Mouse (Mus musculus) MEL (cell line): ENCODE measurements around the gene Sntg2. TPM values are rescaled to one million over a fixed set of nuclear protein-coding genes. Genes with fewer than 3 reads are reported as not detected.

ENCODE experiments used
- DNase-seq: peaks from one replicate; pipeline ENCODE4 v3.0.0; 2011; ENCODE audit warnings: low read depth, low spot score
- H3K27ac ChIP-seq: 2 replicates; pipeline ENCODE4 v1.5.1; 2012; ENCODE audit warnings: low read depth, mild to moderate bottlenecking, control low read depth, low read length, moderate library complexity; ENCODE audit not compliant: control insufficient read depth
- H3K27me3 ChIP-seq, 2 experiments: fragments of 150-350 bp in 1 of 2; sonication (generic) in 1 of 2; 2 replicates each; pipeline ENCODE4 v1.6.1; 2012; ENCODE audit warnings: low read length in 2 of 2, mild to moderate bottlenecking in 2 of 2, improper control_type of control experiment in 1 of 2, moderate library complexity in 1 of 2; ENCODE audit not compliant: insufficient read depth in 2 of 2, control insufficient read depth in 1 of 2
- H3K36me3 ChIP-seq, 2 experiments: 2 replicates each; pipeline ENCODE4 v1.6.1; 2012 to 2014; ENCODE audit warnings: low read length in 2 of 2, improper control_type of control experiment in 1 of 2, inconsistent platforms in 1 of 2, mild to moderate bottlenecking in 1 of 2; ENCODE audit not compliant: insufficient read depth in 2 of 2, control insufficient read depth in 1 of 2
- H3K4me1 ChIP-seq, 2 experiments: fragments of 150-350 bp in 1 of 2; sonication (generic) in 1 of 2; 2 replicates each; pipeline ENCODE4 v1.6.1; 2012; ENCODE audit warnings: low read length in 2 of 2, improper control_type of control experiment in 1 of 2, mild to moderate bottlenecking in 1 of 2; ENCODE audit not compliant: insufficient read depth in 2 of 2, control insufficient read depth in 1 of 2
- H3K4me3 ChIP-seq, 2 experiments: fragments of 150-350 bp in 1 of 2; sonication (generic) in 1 of 2; 2 replicates each; pipeline ENCODE4 v1.5.1; 2012; ENCODE audit warnings: low read depth in 2 of 2, low read length in 2 of 2, mild to moderate bottlenecking in 2 of 2, moderate library complexity in 2 of 2, control low read depth in 1 of 2, improper control_type of control experiment in 1 of 2; ENCODE audit not compliant: control insufficient read depth in 1 of 2, insufficient read depth in 1 of 2
- H3K79me2 ChIP-seq: 2 replicates; pipeline ENCODE4 v1.6.1; 2012; ENCODE audit warnings: mild to moderate bottlenecking, low read length, moderate library complexity; ENCODE audit not compliant: control insufficient read depth, poor library complexity, insufficient read depth
- H3K9ac ChIP-seq: 2 replicates; pipeline ENCODE4 v1.6.1; 2012; ENCODE audit warnings: low read depth, mild to moderate bottlenecking, control low read depth, low read length, moderate library complexity; ENCODE audit not compliant: control insufficient read depth, poor library complexity, severe bottlenecking
- H3K9me3 ChIP-seq: fragments of 150-350 bp; sonication (generic); replicated peaks from 2 replicates; pipeline ENCODE4 v1.6.1; 2012; ENCODE audit warnings: mild to moderate bottlenecking, low read length, improper control_type of control experiment, moderate library complexity; ENCODE audit not compliant: insufficient read depth
- BHLHE40 ChIP-seq: IDR thresholded peaks from 2 replicates; pipeline ENCODE4 v1.6.1; 2012; ENCODE audit warnings: low read depth, mild to moderate bottlenecking, inconsistent platforms, low read length, improper control_type of control experiment, borderline replicate concordance
- CHD1 ChIP-seq: IDR thresholded peaks from 2 replicates; pipeline ENCODE4 v1.6.1; 2012; ENCODE audit warnings: low read depth, mild to moderate bottlenecking, inconsistent platforms, low read length, improper control_type of control experiment
- CHD2 ChIP-seq: IDR thresholded peaks from 2 replicates; pipeline ENCODE4 v1.6.1; 2011; ENCODE audit warnings: low read length, improper control_type of control experiment
- ETS1 ChIP-seq: IDR thresholded peaks from 2 replicates; pipeline ENCODE4 v1.6.1; 2012; ENCODE audit warnings: low read depth, mild to moderate bottlenecking, inconsistent platforms, low read length, improper control_type of control experiment, moderate library complexity
- HCFC1 ChIP-seq: IDR thresholded peaks from 2 replicates; pipeline ENCODE4 v1.6.1; 2012; ENCODE audit warnings: low read depth, mild to moderate bottlenecking, inconsistent platforms, low read length, improper control_type of control experiment, moderate library complexity
- JUND ChIP-seq: IDR thresholded peaks from 2 replicates; pipeline ENCODE4 v1.6.1; 2011; ENCODE audit warnings: low read depth, mild to moderate bottlenecking, improper control_type of control experiment, low read length
- MAFK ChIP-seq: IDR thresholded peaks from 2 replicates; pipeline ENCODE4 v1.6.1; 2011; ENCODE audit warnings: low read depth, mild to moderate bottlenecking, low read length, improper control_type of control experiment, borderline replicate concordance
- MAZ ChIP-seq: IDR thresholded peaks from 2 replicates; pipeline ENCODE4 v1.6.1; 2012; ENCODE audit warnings: low read depth, mild to moderate bottlenecking, inconsistent platforms, low read length, improper control_type of control experiment
- MXI1 ChIP-seq: IDR thresholded peaks from 2 replicates; pipeline ENCODE4 v1.6.1; 2011; ENCODE audit warnings: mild to moderate bottlenecking, low read depth, low read length, improper control_type of control experiment
- MYB ChIP-seq: IDR thresholded peaks from 2 replicates; pipeline ENCODE4 v1.6.1; 2011; ENCODE audit warnings: mild to moderate bottlenecking, low read depth, low read length, improper control_type of control experiment
- NELFE ChIP-seq: IDR thresholded peaks from 2 replicates; pipeline ENCODE4 v1.6.1; 2011; ENCODE audit warnings: low read depth, low read length, improper control_type of control experiment
- POLR2A ChIP-seq, 2 experiments: IDR thresholded peaks; 2 replicates each; pipeline ENCODE4 v1.6.1; 2011 to 2012; ENCODE audit warnings: low read length in 2 of 2, mild to moderate bottlenecking in 2 of 2, control low read depth in 1 of 2, improper control_type of control experiment in 1 of 2, low read depth in 1 of 2, moderate library complexity in 1 of 2; ENCODE audit not compliant: control insufficient read depth in 1 of 2, insufficient read depth in 1 of 2, poor library complexity in 1 of 2
- POLR2AphosphoS2 ChIP-seq: IDR thresholded peaks from 2 replicates; pipeline ENCODE4 v1.6.1; 2011; ENCODE audit warnings: low read length, improper control_type of control experiment
- SIN3A ChIP-seq: IDR thresholded peaks from 2 replicates; pipeline ENCODE4 v1.6.1; 2012; ENCODE audit warnings: low read length, improper control_type of control experiment, inconsistent platforms
- TBP ChIP-seq: IDR thresholded peaks from 2 replicates; pipeline ENCODE4 v1.8.0; 2011; ENCODE audit warnings: low read depth, low read length, improper control_type of control experiment
- USF1 ChIP-seq: IDR thresholded peaks from 2 replicates; pipeline ENCODE4 v1.6.1; 2014; ENCODE audit warnings: low read depth, mild to moderate bottlenecking, inconsistent platforms, low read length, improper control_type of control experiment, moderate library complexity
- ZC3H11A ChIP-seq: IDR thresholded peaks from 2 replicates; pipeline ENCODE4 v1.6.1; 2012; ENCODE audit warnings: low read depth, mild to moderate bottlenecking, inconsistent platforms, low read length, improper control_type of control experiment
- polyA plus RNA-seq, 2 experiments: library from polyadenylated mRNA; stranded (reverse) in 1 of 2; unstranded in 1 of 2; fragments of >175 nt in 1 of 2; fragments of >200 nt in 1 of 2; gene quantifications; 2 replicates each; pipeline versions ENCODE4 v1.2.1 to v1.2.4; 2012; ENCODE audit warnings: low replicate concordance in 2 of 2, low read depth in 1 of 2; ENCODE audit not compliant: insufficient read length in 2 of 2, insufficient read depth in 1 of 2, missing spikeins in 1 of 2
- total RNA-seq: library from RNA; depleted of rRNA; stranded (reverse); fragments of 300-350 nt; gene quantifications from 2 replicates; pipeline ENCODE4 v1.2.3, GENCODE M21; 2012

Gene Sntg2
- total and polyA plus RNA-seq, 3 experiments: not detected

- no peaks in the 10 kb centered on the region for H3K79me2 ChIP-seq
- no peak overlapping the region for H3K27ac ChIP-seq
- no peaks in the 10 kb centered on the region for H3K4me1 ChIP-seq
- H3K9me3 ChIP-seq: no peaks in the 10 kb centered on the region
- H3K36me3 ChIP-seq: no peaks in the 10 kb centered on the region
- H3K9ac ChIP-seq: no peak overlapping the region
- H3K27me3 ChIP-seq: no peaks in the 10 kb centered on the region
- no peak for DNase-seq
- TF ChIP-seq MYB: no peak
- no peak for TF ChIP-seq CHD2
- TF ChIP-seq TBP: no peak
- no peak for TF ChIP-seq BHLHE40
- H3K4me3 ChIP-seq: no peak overlapping the region
These were observed 195.2 kb downstream of the Sntg2 start for GRCm38 (mm10) chr12:30177966-30178365.

- no peaks in the 10 kb centered on the region for H3K4me1 ChIP-seq
- H3K4me3 ChIP-seq: no peak overlapping the region
- TF ChIP-seq JUND: no peak
- H3K36me3 ChIP-seq: no peaks in the 10 kb centered on the region
- H3K9ac ChIP-seq: no peak overlapping the region
- no peak for DNase-seq
- no peaks in the 10 kb centered on the region for H3K27me3 ChIP-seq
- H3K9me3 ChIP-seq: no peaks in the 10 kb centered on the region
- no peak overlapping the region for H3K27ac ChIP-seq
- H3K79me2 ChIP-seq: no peaks in the 10 kb centered on the region
These were observed 195.6 kb downstream of the Sntg2 start for GRCm38 (mm10) chr12:30177529-30177928.

DNA sequence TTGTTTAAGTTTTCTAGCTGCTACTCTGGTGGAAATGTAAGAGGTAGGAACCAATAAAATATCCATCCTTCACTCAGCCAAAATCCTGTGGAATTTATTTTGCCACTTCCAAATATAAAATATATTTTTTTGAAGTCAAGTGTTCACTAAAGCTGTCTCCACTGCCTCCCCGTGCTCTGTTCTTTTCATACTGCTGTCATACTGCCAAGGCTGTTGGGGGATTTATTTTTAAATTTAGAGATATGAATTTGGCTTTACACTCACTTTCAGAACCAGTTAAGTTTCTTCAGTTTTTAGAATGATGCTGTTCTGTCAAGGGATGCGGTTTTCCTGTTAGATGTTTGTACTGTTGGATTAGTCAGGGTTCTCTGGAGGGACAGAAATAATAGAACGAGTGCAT lies 204.7 kb downstream of the Sntg2 start:
- H3K27me3 ChIP-seq: no peaks in the 10 kb centered on the region
- no peak for DNase-seq
- no peak overlapping the region for H3K9ac ChIP-seq
- no peaks in the 10 kb centered on the region for H3K36me3 ChIP-seq
- no peak overlapping the region for H3K27ac ChIP-seq
- H3K4me3 ChIP-seq: no peak overlapping the region
- TF ChIP-seq POLR2A (IDR thresholded peaks at IDR 0.05; ENCODE audit: control insufficient read depth in 1 of 2, insufficient read depth in 1 of 2, low read depth in 1 of 2, low read length in 2 of 2, poor library complexity in 1 of 2): no peak
- no peak for TF ChIP-seq JUND
- TF ChIP-seq ETS1: no peak
- TF ChIP-seq USF1: no peak
- no peak for TF ChIP-seq BHLHE40
- no peak for TF ChIP-seq NELFE
- no peak for TF ChIP-seq POLR2AphosphoS2
- no peak for TF ChIP-seq HCFC1
- TF ChIP-seq ZC3H11A: no peak
- no peak for TF ChIP-seq SIN3A
- TF ChIP-seq MAZ: no peak
- TF ChIP-seq CHD1: no peak
- no peak for TF ChIP-seq MAFK
- no peak for TF ChIP-seq MXI1
- no peak for TF ChIP-seq TBP
- no peaks in the 10 kb centered on the region for H3K4me1 ChIP-seq
- no peaks in the 10 kb centered on the region for H3K79me2 ChIP-seq
- no peaks in the 10 kb centered on the region for H3K9me3 ChIP-seq
